Mouse (Mus musculus) bone marrow, adult 2 months (tissue): Measurements from ENCODE around the gene Sfxn4. TPM values are rescaled to one million over a fixed set of nuclear protein-coding genes. Genes with fewer than 3 reads are reported as not detected.

Source experiments
- H3K27ac ChIP-seq: fragments of 200-500 bp; 2 replicates; pipeline ENCODE4 v1.5.1; 2012; ENCODE audit warnings: low read depth, mild to moderate bottlenecking, control low read depth, inconsistent platforms, low read length; ENCODE audit not compliant: control insufficient read depth, poor library complexity, insufficient read depth
- H3K4me1 ChIP-seq: fragments of 200-500 bp; 2 replicates; pipeline ENCODE4 v1.6.1; 2011; ENCODE audit warnings: low read length; ENCODE audit not compliant: control insufficient read depth, insufficient read depth
- H3K4me3 ChIP-seq: fragments of 200-500 bp; replicated peaks from 2 replicates; pipeline ENCODE3; 2011; ENCODE audit warnings: mild to moderate bottlenecking, low read depth, low read length, control low read depth; ENCODE audit not compliant: control insufficient read depth
- CTCF ChIP-seq: fragments of 200-500 bp; IDR thresholded peaks from 2 replicates; pipeline ENCODE4 v1.5.1; 2011; ENCODE audit warnings: low read length, control low read depth; ENCODE audit not compliant: control insufficient read depth, insufficient read depth
- POLR2A ChIP-seq: fragments of 200-500 bp; IDR thresholded peaks from 2 replicates; pipeline ENCODE4 v1.6.1; 2011; ENCODE audit warnings: low read depth, mild to moderate bottlenecking, control low read depth, low read length, borderline replicate concordance; ENCODE audit not compliant: control insufficient read depth
- WGBS: fragments of 180-500 bp; shearing (Covaris S2); methylation state at CpG from one replicate; pipeline ENCODE4 v1.1.7; 2018; 5-methylcytosine and 5-hydroxymethylcytosine counted together
- polyA plus RNA-seq: library from polyadenylated mRNA; stranded (reverse); fragments of >200 nt; gene quantifications from 2 replicates; pipeline ENCODE4 v1.2.4, GENCODE M21; 2011; ENCODE audit warnings: low replicate concordance; ENCODE audit not compliant: missing spikeins, insufficient read depth, insufficient read length

Gene Sfxn4
- polyA plus RNA-seq: 6.5 and 9.7 TPM in 2 replicates

- no peaks in the 10 kb centered on the region for H3K4me1 ChIP-seq
- 3% methylated on average over 30 of the region's 30 CpGs for WGBS
- H3K27ac ChIP-seq: peak within 1 kb of the TSS; percentile 49; the same call in 1 of the 2 replicates
- peak within 1 kb of the TSS; percentile 74 for H3K4me3 ChIP-seq
- TF ChIP-seq CTCF (no peak), POLR2A (peak; percentile 76)
These were observed at the start of gene Sfxn4 for GRCm38 (mm10) chr19:60860868-60861700. Gene Sfxn4 (minus strand): TSS chr19:60861479.

- Histone ChIP-seq H3K27ac (no peak overlapping the region), H3K4me3 (no peak overlapping the region), H3K4me1 (no peaks in the 10 kb centered on the region)
- no peak for TF ChIP-seq CTCF
- TF ChIP-seq POLR2A: no peak
These were observed 49.0 kb upstream of the Sfxn4 start for GRCm38 (mm10) chr19:60910304-60910703.

DNA sequence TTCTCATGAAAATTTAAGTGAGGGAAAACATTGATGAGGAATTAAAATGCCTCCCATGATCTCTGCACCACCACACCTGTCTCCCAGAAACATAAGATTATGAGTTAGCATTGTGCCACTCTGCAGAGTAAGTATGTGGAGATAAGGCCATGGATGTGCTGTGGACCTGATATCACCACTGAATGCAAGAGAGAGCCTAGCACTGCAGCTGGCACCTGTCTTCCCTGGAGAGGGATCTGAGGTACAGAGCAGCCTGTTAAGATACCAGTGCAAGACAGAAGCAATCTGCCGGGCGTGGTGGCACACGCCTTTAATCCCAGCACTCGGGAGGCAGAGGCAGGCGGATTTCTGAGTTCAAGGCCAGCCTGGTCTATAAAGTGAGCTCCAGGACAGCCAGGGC, 44.2 kb upstream of the Sfxn4 start:
- H3K4me3 ChIP-seq: no peak overlapping the region
- TF ChIP-seq POLR2A (no peak), CTCF (no peak)
- WGBS: 82% methylated on average over 5 of the region's 5 CpGs
- no peaks in the 10 kb centered on the region; the same call in 1 of the 2 replicates for H3K4me1 ChIP-seq
- no peak overlapping the region for H3K27ac ChIP-seq

GRCm38 (mm10) chr19:60903971-60904370, 42.7 kb upstream of the Sfxn4 start:
- WGBS: 65% methylated on average over 1 of the region's 1 CpGs
- TF ChIP-seq CTCF (no peak), POLR2A (no peak)
- no peaks in the 10 kb centered on the region; the same call in 1 of the 2 replicates for H3K4me1 ChIP-seq
- H3K4me3 ChIP-seq: no peak overlapping the region
- H3K27ac ChIP-seq: no peak overlapping the region

DNA sequence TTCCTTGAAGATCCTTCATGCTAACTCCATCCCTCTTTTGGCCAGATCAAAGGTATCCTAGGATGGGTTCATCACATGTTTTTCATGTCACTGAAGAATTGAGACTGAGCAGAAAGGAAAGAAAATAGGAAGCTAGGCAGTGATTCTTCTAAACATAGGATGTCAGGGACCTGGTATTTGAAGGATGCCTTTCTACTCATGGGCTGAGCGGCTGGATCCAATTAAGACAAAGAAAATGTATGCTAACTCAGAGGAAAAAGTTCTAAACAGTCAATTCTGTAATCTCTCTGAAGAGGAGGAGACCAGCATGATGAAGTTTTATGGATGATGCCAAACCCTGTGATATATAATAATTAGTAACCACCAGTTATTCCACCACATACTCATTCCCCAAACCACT, 41.9 kb upstream of the Sfxn4 start:
- 85% methylated on average over 1 of the region's 1 CpGs for WGBS
- H3K27ac ChIP-seq: no peak overlapping the region
- no peaks in the 10 kb centered on the region; the same call in 1 of the 2 replicates for H3K4me1 ChIP-seq
- no peak overlapping the region for H3K4me3 ChIP-seq
- no peak for TF ChIP-seq POLR2A
- no peak for TF ChIP-seq CTCF

DNA sequence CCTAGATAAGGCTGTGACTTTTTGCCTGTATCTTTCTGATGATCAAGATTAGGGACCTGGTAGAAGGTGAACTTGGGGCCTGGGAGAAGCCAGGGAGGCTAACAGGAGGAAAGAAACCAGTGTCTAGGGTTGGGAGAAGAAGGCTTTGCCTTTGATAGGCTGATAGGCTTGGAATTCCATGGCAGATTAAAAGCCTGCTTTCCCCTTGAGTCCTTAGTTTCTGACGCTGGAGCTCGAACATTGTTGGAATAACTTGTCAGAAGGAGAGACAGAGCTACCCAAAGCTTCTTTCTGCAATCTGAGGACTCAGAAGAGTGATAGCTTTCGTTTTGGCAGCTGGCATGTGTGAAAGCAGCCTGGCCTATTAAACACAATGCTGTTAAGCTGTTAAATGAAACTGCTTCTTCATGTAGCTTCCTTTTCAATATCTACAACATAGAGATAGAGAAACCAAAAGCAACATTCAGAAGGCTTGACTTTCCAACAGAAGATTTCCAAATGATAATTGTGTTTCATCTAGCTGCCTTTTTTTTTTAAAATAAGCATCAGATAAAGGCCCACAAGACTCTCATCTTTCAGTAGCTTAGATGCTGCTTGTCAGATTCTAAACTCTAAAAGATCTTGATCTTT, 34.1 kb upstream of the Sfxn4 start:
- Histone ChIP-seq H3K4me3 (no peak overlapping the region), H3K4me1 (no peaks in the 10 kb centered on the region), H3K27ac (no peak overlapping the region)
- 57% methylated on average over 3 of the region's 3 CpGs for WGBS
- no peak for TF ChIP-seq POLR2A

DNA sequence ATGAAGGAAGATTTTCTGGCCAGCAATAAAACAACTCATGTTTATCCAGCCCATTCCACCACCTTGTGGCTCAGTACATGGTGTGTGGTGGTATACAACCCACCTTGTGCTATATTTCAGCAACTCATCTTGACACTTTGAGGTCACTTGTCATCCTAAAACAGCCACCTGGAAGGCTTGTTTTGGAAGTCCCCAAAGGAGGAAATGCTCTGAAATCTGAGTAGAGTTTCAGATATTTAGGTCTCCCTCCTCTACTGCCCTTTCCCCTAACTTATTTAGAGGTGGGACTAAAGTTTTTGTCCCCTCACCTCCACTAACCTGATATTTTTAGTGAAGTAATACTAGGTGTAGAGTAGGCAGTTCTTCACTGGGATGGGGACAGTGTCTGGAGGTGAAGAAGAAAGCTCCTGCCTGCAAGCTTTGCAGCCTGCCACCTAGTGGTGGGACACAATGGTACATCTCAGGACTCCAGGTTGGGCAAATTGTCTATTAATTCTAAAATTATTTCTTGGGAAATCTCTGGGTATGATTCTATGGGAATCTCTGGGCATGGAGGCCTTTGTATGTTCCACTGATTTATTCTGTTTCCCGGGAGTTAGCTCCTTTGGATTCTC, 30.8 kb upstream of the Sfxn4 start:
- H3K4me3 ChIP-seq: no peak overlapping the region
- WGBS: 16% methylated on average over 1 of the region's 1 CpGs
- peak; percentile 96 for TF ChIP-seq CTCF
- TF ChIP-seq POLR2A: no peak
- H3K4me1 ChIP-seq: no peaks in the 10 kb centered on the region
- no peak overlapping the region for H3K27ac ChIP-seq

DNA sequence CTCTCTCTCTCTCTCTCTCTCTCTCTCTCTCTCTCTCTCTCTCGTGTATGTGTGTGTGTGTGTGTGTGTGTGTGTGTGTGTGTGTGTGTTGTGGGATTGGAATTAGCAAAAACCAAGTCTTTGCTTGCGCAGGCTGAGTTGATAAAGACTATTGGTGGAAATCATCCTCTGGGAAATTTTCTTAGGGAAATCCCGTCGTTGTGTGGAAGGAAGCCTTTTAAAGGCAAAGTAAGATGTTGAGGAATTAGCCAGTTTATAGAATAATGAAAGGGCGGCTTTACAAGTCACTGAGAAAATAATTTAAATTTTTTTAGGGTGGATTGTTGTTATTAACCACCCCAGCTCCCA, 29.8 kb upstream of the Sfxn4 start:
- no peaks in the 10 kb centered on the region for H3K4me1 ChIP-seq
- TF ChIP-seq CTCF (no peak), POLR2A (no peak)
- WGBS: 24% methylated on average over 5 of the region's 5 CpGs

More for the DNA sequence above, 29.8 kb upstream of the Sfxn4 start:
- H3K27ac ChIP-seq: no peak overlapping the region
- H3K4me3 ChIP-seq: no peak overlapping the region
